ENCODE assay signal across 22 mouse cellular contexts in genomic region chr2:5649226-5649625, GRCm38 (mm10).
"Had no signal": no experiment of that assay in that cellular context is flagged by ENCODE, and none has a peak within 500 bp of the region (broad histone marks: within the 10 kb centered on the region; RNA-seq: fewer than 3 reads in every experiment).

No protein-coding gene starts in this region.

- H3K9me3 ChIP-seq: limb, embryonic 12.5 days; limb, embryonic 15.5 days; midbrain, embryonic 12.5 days; midbrain, embryonic 15.5 days; neural tube, embryonic 12.5 days; neural tube, embryonic 15.5 days had no signal

- H3K4me1 ChIP-seq: limb, embryonic 12.5 days; midbrain, embryonic 12.5 days; midbrain, embryonic 15.5 days; neural tube, embryonic 12.5 days; neural tube, embryonic 15.5 days had no signal

- H3K27me3 ChIP-seq: limb, embryonic 12.5 days; limb, embryonic 15.5 days; midbrain, embryonic 12.5 days; midbrain, embryonic 15.5 days; neural tube, embryonic 12.5 days; neural tube, embryonic 15.5 days had no signal

- ATAC-seq: liver, postnatal 0 days; lung, postnatal 0 days; midbrain, embryonic 15.5 days had no signal

- H3K4me2 ChIP-seq: limb, embryonic 12.5 days; limb, embryonic 15.5 days; liver, embryonic 11.5 days; lung, embryonic 14.5 days; midbrain, embryonic 12.5 days; midbrain, embryonic 15.5 days; neural tube, embryonic 12.5 days; neural tube, embryonic 15.5 days had no signal

- H3K9ac ChIP-seq: limb, embryonic 12.5 days; limb, embryonic 15.5 days; liver, embryonic 14.5 days; liver, postnatal 0 days; lung, embryonic 14.5 days; midbrain, embryonic 12.5 days; midbrain, embryonic 15.5 days; neural tube, embryonic 12.5 days; neural tube, embryonic 15.5 days had no signal

- H3K27ac ChIP-seq: limb, embryonic 12.5 days; limb, embryonic 15.5 days; liver, embryonic 14.5 days; macrophage; midbrain, embryonic 12.5 days; midbrain, embryonic 15.5 days; neural tube, embryonic 12.5 days; neural tube, embryonic 15.5 days had no signal

- H3K36me3 ChIP-seq: limb, embryonic 12.5 days; limb, embryonic 15.5 days; midbrain, embryonic 12.5 days; midbrain, embryonic 15.5 days; neural tube, embryonic 12.5 days; neural tube, embryonic 15.5 days had no signal

- DNase-seq: kidney, adult 18-20 months; kidney, adult 9 months; kidney, postnatal 14 days; kidney, postnatal 4 days; layer of hippocampus, postnatal 36 days; liver, postnatal 0 days; right cerebral cortex, adult 18-20 months; right cerebral cortex, postnatal 14 days; right cerebral cortex, postnatal 4 days; thymus, adult 18-20 months; thymus, postnatal 36 days had no signal

- H3K4me3 ChIP-seq: limb, embryonic 12.5 days; limb, embryonic 15.5 days; midbrain, embryonic 12.5 days; midbrain, embryonic 15.5 days; neural tube, embryonic 12.5 days; neural tube, embryonic 15.5 days had no signal
